Mouse (Mus musculus): Measurements from ENCODE around the gene Cdhr2. TPM values are rescaled to one million over a fixed set of nuclear protein-coding genes. Genes with fewer than 3 reads are reported as not detected.

Cdhr2 gene
- total RNA-seq, 4 experiments from 2014 or later, result 0.27 to 0.54 (median 0.37) TPM

GRCm38 (mm10) chr13:54749061-54749863, 48.0 kb downstream of the Cdhr2 start:
- DNase-seq (ENCODE audit: low spot score in 2 of 2), result peak in 1 of 2 experiments; percentile 20

- DNase-seq (ENCODE audit: low spot score in 2 of 2), result no peak
Measured at GRCm38 (mm10) chr13:54749864-54750411, 48.7 kb downstream of the Cdhr2 start, which contains the start of gene Gprin1. Gene Gprin1 (minus strand): TSS chr13:54749874.

- DNase-seq (ENCODE audit: low spot score in 2 of 2), result no peak
Measured at GRCm38 (mm10) chr13:54750699-54751098, 49.4 kb downstream of the Cdhr2 start.

GRCm38 (mm10) chr13:54752656-54753055, 51.4 kb downstream of the Cdhr2 start:
- peak; percentile 91 to 92 for DNase-seq (ENCODE audit: low spot score in 2 of 2)

- DNase-seq (ENCODE audit: low spot score in 2 of 2), result no peak
Measured at GRCm38 (mm10) chr13:54753733-54754132, 52.5 kb downstream of the Cdhr2 start.

GRCm38 (mm10) chr13:54754169-54755080, 53.2 kb downstream of the Cdhr2 start:
- peak in 1 of 2 experiments; percentile 20 for DNase-seq (ENCODE audit: low spot score in 2 of 2)

GRCm38 (mm10) chr13:54755201-54755830, 54.1 kb downstream of the Cdhr2 start:
- DNase-seq (ENCODE audit: low spot score in 2 of 2), result peak in 1 of 2 experiments; percentile 48

- peak in 1 of 2 experiments; percentile 7 for DNase-seq (ENCODE audit: low spot score in 2 of 2)
Measured at GRCm38 (mm10) chr13:54756156-54756712, 55.0 kb downstream of the Cdhr2 start.

GRCm38 (mm10) chr13:54757093-54757830, 56.0 kb downstream of the Cdhr2 start:
- DNase-seq (ENCODE audit: low spot score in 2 of 2), result no peak

- DNase-seq (ENCODE audit: low spot score in 2 of 2), result peak; percentile 89 to 90
Measured at GRCm38 (mm10) chr13:54758045-54758755, 56.9 kb downstream of the Cdhr2 start.

- DNase-seq (ENCODE audit: low spot score in 2 of 2), result peak in 1 of 2 experiments; percentile 13
Measured at GRCm38 (mm10) chr13:54758756-54759470, 57.7 kb downstream of the Cdhr2 start.

- DNase-seq (ENCODE audit: low spot score in 2 of 2), result peak in 1 of 2 experiments; percentile 22
Measured at GRCm38 (mm10) chr13:54759496-54759895, 58.2 kb downstream of the Cdhr2 start.

GRCm38 (mm10) chr13:54760164-54760795, 59.0 kb downstream of the Cdhr2 start:
- DNase-seq (ENCODE audit: low spot score in 2 of 2), result peak; percentile 90 to 91

GRCm38 (mm10) chr13:54760906-54761305, 59.6 kb downstream of the Cdhr2 start:
- peak in 1 of 2 experiments; percentile 13 for DNase-seq (ENCODE audit: low spot score in 2 of 2)

GRCm38 (mm10) chr13:54765281-54766191, 64.3 kb downstream of the Cdhr2 start:
- peak in 1 of 2 experiments; percentile 40 for DNase-seq (ENCODE audit: low spot score in 2 of 2)

GRCm38 (mm10) chr13:54766192-54766768, 65.0 kb downstream of the Cdhr2 start, which contains the start of gene Sncb:
Gene Sncb (minus strand): TSS chr13:54766595.
- DNase-seq (ENCODE audit: low spot score in 2 of 2), result peak; percentile 73 to 82

GRCm38 (mm10) chr13:54767012-54767411, 65.8 kb downstream of the Cdhr2 start:
- DNase-seq (ENCODE audit: low spot score in 2 of 2), result no peak
